Comparison of ENCODE assay signal across 12 mouse cellular contexts in genomic region chr7:127137262-127138017, GRCm38 (mm10). TPM values are rescaled to one million over a fixed set of nuclear protein-coding genes. Genes with fewer than 3 reads are reported as not detected.
A peak's percentile ranks its signal among the peaks of the same experiment; 100 is the strongest.
DNase-seq lines count a peak whose midpoint lies in the region; ATAC-seq lines count a peak whose summit lies in the region.
"Had no signal": no experiment of that assay in that cellular context is flagged by ENCODE, and none has a peak within 500 bp of the region (broad histone marks: within the 10 kb centered on the region; RNA-seq: fewer than 3 reads in every experiment).

Spn (minus strand) TSS chr7:127137823.

- no peaks in the 10 kb centered on the region for H3K9me3 ChIP-seq in hindbrain, embryonic 10.5 days
- no peaks in the 10 kb centered on the region for H3K9me3 ChIP-seq in hindbrain, embryonic 16.5 days (ENCODE audit: control insufficient read depth, low read length)
- H3K9me3 ChIP-seq: midbrain, embryonic 10.5 days had no signal

- 0 out of 2 replicates have a peak within 1 kb of the TSS, but pooled peaks have one; percentile 26 for H3K27ac ChIP-seq in hindbrain, embryonic 10.5 days
- H3K27ac ChIP-seq in hindbrain, embryonic 16.5 days (ENCODE audit: low read depth, low read length) = no peak within 1 kb of the TSS
- H3K27ac ChIP-seq: midbrain, embryonic 10.5 days had no signal

- no peak within 1 kb of the TSS for H3K4me2 ChIP-seq in hindbrain, embryonic 16.5 days (ENCODE audit: low read length)

- no peak for ATAC-seq in hindbrain, embryonic 16.5 days
- ATAC-seq in inflammation-experienced regulatory T-cells, adult 6 months = peak; percentile 68
- peak; percentile 20; the same call in 1 of the 2 replicates for ATAC-seq in neutrophil, adult 5-6 weeks (ENCODE audit: extremely low read depth, insufficient number of reproducible peaks, low FRiP score, poor library complexity, severe bottlenecking)

- peaks cover 8% of the 10 kb centered on the region; the same call in 1 of the 2 replicates for H3K27me3 ChIP-seq in hindbrain, embryonic 10.5 days (ENCODE audit: insufficient read depth, poor library complexity, severe bottlenecking)
- H3K27me3 ChIP-seq in hindbrain, embryonic 16.5 days (replicated peaks; ENCODE audit: control insufficient read depth, insufficient read depth, low read length) = no peaks in the 10 kb centered on the region

- peaks cover 23% of the 10 kb centered on the region for H3K4me1 ChIP-seq in hindbrain, embryonic 10.5 days (replicated peaks)
- no peaks in the 10 kb centered on the region for H3K4me1 ChIP-seq in hindbrain, embryonic 16.5 days (ENCODE audit: control insufficient read depth, insufficient read depth, low read depth, low read length)

- DNase-seq in hindbrain, embryonic 10.5 days (ENCODE audit: low spot score) = no peak
- DNase-seq in thymus, postnatal 4 days = peak; percentile 82
- DNase-seq in adrenal gland, adult 18-20 months (ENCODE audit: low spot score in 2 of 2) = no peak
- no peak for DNase-seq in left cerebral cortex, postnatal 10 days (ENCODE audit: extremely low spot score in 1 of 2, low spot score in 2 of 2)
- no peak for DNase-seq in kidney, postnatal 36 days
- DNase-seq: gastrocnemius, postnatal 25 days; right cerebral cortex, postnatal 14 days had no signal

- H3K9ac ChIP-seq in hindbrain, embryonic 16.5 days (ENCODE audit: low read depth, low read length) = no peak within 1 kb of the TSS

- intact Hi-C loops in left cerebral cortex, postnatal 10 days (cut with DNase I) = no loop called here

- no peaks in the 10 kb centered on the region for H3K36me3 ChIP-seq in hindbrain, embryonic 10.5 days
- H3K36me3 ChIP-seq in hindbrain, embryonic 16.5 days (ENCODE audit: control insufficient read depth, insufficient read depth, low read length) = no peaks in the 10 kb centered on the region
- H3K36me3 ChIP-seq: midbrain, embryonic 10.5 days had no signal

- H3K4me3 ChIP-seq in hindbrain, embryonic 10.5 days = no peak within 1 kb of the TSS
- no peak within 1 kb of the TSS for H3K4me3 ChIP-seq in hindbrain, embryonic 16.5 days (ENCODE audit: low read length)
- H3K4me3 ChIP-seq: midbrain, embryonic 10.5 days had no signal

- WGBS in hindbrain, embryonic 10.5 days = 77% methylated on average over 9 of the region's 9 CpGs
- WGBS in hindbrain, embryonic 16.5 days = 64% methylated on average over 9 of the region's 9 CpGs

RNA-seq across cellular contexts. Expression of gene Spn, which starts in this region (rescaled TPM):
- polyA plus RNA-seq in hindbrain, embryonic 10.5 days (2016; fragmentation: Nextera tagmentation; extraction: Ambion mirVana) = not detected in 2 replicates
- polyA plus RNA-seq in hindbrain, embryonic 16.5 days (2015; fragmentation: Nextera tagmentation; extraction: Ambion mirVana) = 0.07 TPM in 1 of 2 replicates, not detected in the other
- 100 to 1,000 TPM; 105 to 226 (median 130) TPM for polyA plus RNA-seq in inflammation-experienced regulatory T-cells, adult 6 months (2017; shearing (Covaris generic))
- total RNA-seq in neutrophil, adult 5-6 weeks (2017) = 66.1 and 71.7 TPM in 2 replicates
- 1 to 10 TPM in 1 of 2 experiments, under 1 TPM in 1; 0.89 to 1.3 TPM for total RNA-seq in adrenal gland, adult 18-20 months (2021)
- under 1 TPM; 0.11 to 0.12 TPM for total RNA-seq in left cerebral cortex, postnatal 10 days (2021)
- polyA plus RNA-seq: embryonic facial prominence, embryonic 11.5 days had no signal

Comparison
In these comparisons a context has a peak if more than half of its experiments do, and no peak if none do; other contexts are left out.
1. RNA of gene Spn (total RNA-seq): 66.1 to 71.7 TPM in neutrophil, adult 5-6 weeks; 0.89 to 1.3 TPM in adrenal gland, adult 18-20 months and 0.11 to 0.12 TPM in left cerebral cortex, postnatal 10 days; every median in the first group is over 10 times any median in the second.
2. RNA of gene Spn (polyA plus RNA-seq): 105 to 226 TPM in inflammation-experienced regulatory T-cells, adult 6 months; 0.07 TPM in hindbrain, embryonic 16.5 days and not detected in hindbrain, embryonic 10.5 days; every median in the first group is over 10 times any median in the second.